Mouse (Mus musculus): ENCODE measurements around the gene Armc2. TPM values are rescaled to one million over a fixed set of nuclear protein-coding genes. Genes with fewer than 3 reads are reported as not detected.

The Armc2 gene
- polyA plus RNA-seq, 1 experiment from 2014 or later = 2.5 TPM

DNA sequence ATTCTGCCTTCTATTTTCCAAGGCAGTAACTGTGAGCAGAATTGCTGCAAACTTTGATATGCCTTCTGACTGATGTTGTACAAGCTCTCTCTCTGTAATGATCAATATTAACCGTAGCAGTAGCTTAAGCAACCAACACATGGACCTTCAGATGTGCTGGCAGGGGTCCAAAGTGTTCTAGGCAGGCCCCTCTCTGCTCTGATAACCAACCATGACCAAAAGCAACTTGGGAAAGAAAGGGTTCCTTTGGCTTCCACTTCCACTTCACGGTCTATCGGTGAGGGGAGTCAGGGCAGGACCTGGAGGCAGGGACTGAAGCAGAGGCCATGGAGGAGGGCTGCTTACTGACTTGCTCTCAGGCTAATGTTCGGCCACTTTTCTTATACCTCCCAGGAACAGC is 87.3 kb downstream of the Armc2 start:
- Histone ChIP-seq H3K9me3 (replicated peaks; ENCODE audit: control insufficient read depth, low read length) (no peaks in the 10 kb centered on the region), H3K4me3 (ENCODE audit: low read length) (no peak overlapping the region), H3K27me3 (ENCODE audit: control insufficient read depth, insufficient read depth, low read length) (no peaks in the 10 kb centered on the region), H3K36me3 (ENCODE audit: control insufficient read depth, insufficient read depth) (no peaks in the 10 kb centered on the region), H3K9ac (ENCODE audit: low read length) (no peak overlapping the region), H3K4me1 (ENCODE audit: control insufficient read depth, insufficient read depth, low read length) (peaks cover 41% of the 10 kb centered on the region), H3K27ac (ENCODE audit: low read length) (no peak overlapping the region), H3K4me2 (ENCODE audit: low read depth, low read length) (no peak overlapping the region)
- WGBS = 44% methylated on average over 4 of the region's 4 CpGs
- no peak for ATAC-seq (replicated peaks; ENCODE audit: extremely low read depth, insufficient read depth, low FRiP score)

DNA sequence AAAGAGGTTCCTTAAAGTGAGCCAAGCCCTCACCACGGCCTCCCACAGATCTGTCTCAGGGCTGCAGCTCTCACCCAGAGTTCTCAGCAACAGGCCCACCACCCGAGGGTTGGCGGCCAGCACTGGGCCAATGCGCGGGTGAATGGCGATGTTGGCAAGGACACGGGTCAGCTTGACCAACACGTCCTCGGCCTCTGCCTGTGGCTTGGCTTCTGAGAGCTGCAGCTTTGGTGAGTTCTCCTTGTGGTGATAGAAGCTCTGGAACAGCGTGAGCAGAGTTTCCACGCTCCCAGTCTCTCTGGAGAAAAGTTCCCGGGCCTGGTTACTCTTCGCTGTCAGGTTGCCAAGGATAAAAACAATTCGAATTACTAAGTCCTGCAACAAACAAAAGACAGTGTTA is 91.5 kb downstream of the Armc2 start:
- H3K27me3 ChIP-seq (ENCODE audit: control insufficient read depth, insufficient read depth, low read length) = no peaks in the 10 kb centered on the region
- no peak overlapping the region for H3K4me3 ChIP-seq (ENCODE audit: low read length)
- H3K9ac ChIP-seq (ENCODE audit: low read length) = no peak overlapping the region
- no peaks in the 10 kb centered on the region for H3K36me3 ChIP-seq (ENCODE audit: control insufficient read depth, insufficient read depth)
- H3K4me2 ChIP-seq (ENCODE audit: low read depth, low read length) = no peak overlapping the region
- H3K4me1 ChIP-seq (ENCODE audit: control insufficient read depth, insufficient read depth, low read length) = peaks cover 9% of the 10 kb centered on the region
- no peaks in the 10 kb centered on the region for H3K9me3 ChIP-seq (replicated peaks; ENCODE audit: control insufficient read depth, low read length)
- no peak for ATAC-seq (replicated peaks; ENCODE audit: extremely low read depth, insufficient read depth, low FRiP score)
- 81% methylated on average over 14 of the region's 14 CpGs for WGBS
- no peak overlapping the region for H3K27ac ChIP-seq (ENCODE audit: low read length)

DNA sequence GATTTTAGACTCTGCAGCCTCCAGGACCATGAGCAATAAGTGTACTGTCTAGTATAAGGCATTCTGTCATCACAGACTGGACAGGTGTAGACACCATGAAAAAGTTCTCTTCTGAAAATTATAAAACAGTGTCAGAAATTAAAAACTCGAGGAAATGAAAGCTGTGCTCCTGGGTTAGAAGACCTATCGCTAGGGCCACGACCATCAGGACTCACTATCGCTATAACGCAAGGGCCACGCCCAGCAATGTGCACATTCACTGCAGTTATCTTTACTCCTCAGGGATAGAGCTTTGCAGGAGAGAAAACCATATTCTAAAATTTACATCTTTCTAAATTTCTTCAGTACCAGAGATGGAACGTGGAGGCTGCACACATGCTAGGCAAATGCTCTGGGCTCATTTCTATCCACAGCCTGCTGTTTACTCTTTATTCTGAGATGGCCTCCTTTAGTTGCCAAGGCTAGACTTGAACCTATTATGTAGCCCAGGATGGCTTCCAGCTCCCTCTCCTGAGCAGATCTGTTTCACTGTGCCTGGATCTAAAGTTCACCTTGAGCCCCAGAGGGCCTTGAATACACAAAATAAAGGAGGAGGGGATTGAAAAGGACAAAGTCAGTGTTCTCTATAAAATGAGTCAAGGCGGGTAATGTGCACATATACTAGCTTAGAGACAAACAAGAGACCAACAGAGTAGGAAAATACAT is 105.8 kb downstream of the Armc2 start:
- H3K4me2 ChIP-seq (ENCODE audit: low read depth, low read length) = no peak overlapping the region
- H3K27me3 ChIP-seq (ENCODE audit: control insufficient read depth, insufficient read depth, low read length) = no peaks in the 10 kb centered on the region
- H3K9me3 ChIP-seq (replicated peaks; ENCODE audit: control insufficient read depth, low read length) = no peaks in the 10 kb centered on the region
- 85% methylated on average over 8 of the region's 8 CpGs for WGBS
- H3K27ac ChIP-seq (ENCODE audit: low read length) = no peak overlapping the region
- no peak overlapping the region for H3K4me3 ChIP-seq (ENCODE audit: low read length)
- peaks cover 11% of the 10 kb centered on the region for H3K36me3 ChIP-seq (ENCODE audit: control insufficient read depth, insufficient read depth)
- no peak overlapping the region for H3K9ac ChIP-seq (ENCODE audit: low read length)
- no peak for ATAC-seq (replicated peaks; ENCODE audit: extremely low read depth, insufficient read depth, low FRiP score)
- H3K4me1 ChIP-seq (ENCODE audit: control insufficient read depth, insufficient read depth, low read length) = 0 out of 2 replicates have a peak, but pooled peaks cover 2% of the 10 kb centered on the region

DNA sequence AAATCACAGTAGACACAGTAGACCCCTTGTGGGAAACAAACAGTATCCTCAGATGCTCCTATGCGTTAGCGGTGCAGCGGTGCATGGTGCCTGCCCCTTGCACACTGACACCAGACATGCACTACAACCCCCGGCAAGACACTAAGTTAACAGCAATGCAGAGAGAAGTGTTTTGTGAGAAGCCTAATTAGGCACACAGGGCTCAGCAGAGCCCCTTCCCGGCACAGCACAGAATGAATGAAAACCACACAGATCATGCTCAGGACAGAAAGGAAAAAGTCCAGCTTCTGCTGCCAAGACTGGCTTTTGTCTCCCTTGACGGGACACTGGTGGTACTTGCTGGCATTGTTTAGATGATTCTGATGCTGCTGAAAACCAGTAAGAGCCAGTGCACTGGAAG is 109.3 kb downstream of the Armc2 start:
- no peak overlapping the region for H3K9ac ChIP-seq (ENCODE audit: low read length)
- H3K4me1 ChIP-seq (ENCODE audit: control insufficient read depth, insufficient read depth, low read length) = 0 out of 2 replicates have a peak, but pooled peaks cover 2% of the 10 kb centered on the region
- no peaks in the 10 kb centered on the region for H3K27me3 ChIP-seq (ENCODE audit: control insufficient read depth, insufficient read depth, low read length)
- peaks cover 32% of the 10 kb centered on the region for H3K36me3 ChIP-seq (ENCODE audit: control insufficient read depth, insufficient read depth)
- no peak for ATAC-seq (replicated peaks; ENCODE audit: extremely low read depth, insufficient read depth, low FRiP score)
- H3K4me2 ChIP-seq (ENCODE audit: low read depth, low read length) = no peak overlapping the region
- H3K4me3 ChIP-seq (ENCODE audit: low read length) = no peak overlapping the region
- H3K27ac ChIP-seq (ENCODE audit: low read length) = no peak overlapping the region
- H3K9me3 ChIP-seq (replicated peaks; ENCODE audit: control insufficient read depth, low read length) = no peaks in the 10 kb centered on the region
- 80% methylated on average over 6 of the region's 6 CpGs for WGBS

DNA sequence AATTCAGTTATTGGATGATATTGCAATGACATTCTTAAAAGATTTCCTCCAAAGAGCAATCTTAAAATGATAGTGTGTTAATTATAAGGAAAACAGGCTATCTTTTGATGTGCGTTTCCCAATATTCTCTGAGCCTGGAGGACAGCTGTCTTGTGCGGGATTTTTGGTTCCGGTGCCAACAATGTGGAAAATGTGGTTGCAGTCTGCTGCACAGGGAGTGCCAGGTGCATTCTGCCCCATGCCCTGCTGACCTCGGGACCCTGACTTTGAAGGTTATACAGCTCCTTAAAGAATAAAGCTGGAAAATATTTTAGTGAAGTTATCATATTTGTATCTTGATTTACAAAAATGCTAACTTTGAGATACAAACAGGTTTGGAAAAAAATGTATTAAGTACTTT is 110.3 kb downstream of the Armc2 start:
- Histone ChIP-seq H3K4me3 (ENCODE audit: low read length) (no peak overlapping the region), H3K27me3 (ENCODE audit: control insufficient read depth, insufficient read depth, low read length) (no peaks in the 10 kb centered on the region), H3K9me3 (replicated peaks; ENCODE audit: control insufficient read depth, low read length) (no peaks in the 10 kb centered on the region), H3K27ac (ENCODE audit: low read length) (no peak overlapping the region), H3K4me1 (ENCODE audit: control insufficient read depth, insufficient read depth, low read length) (0 out of 2 replicates have a peak, but pooled peaks cover 2% of the 10 kb centered on the region), H3K9ac (ENCODE audit: low read length) (no peak overlapping the region), H3K36me3 (ENCODE audit: control insufficient read depth, insufficient read depth) (peaks cover 35% of the 10 kb centered on the region), H3K4me2 (ENCODE audit: low read depth, low read length) (no peak overlapping the region)
- no peak for ATAC-seq (replicated peaks; ENCODE audit: extremely low read depth, insufficient read depth, low FRiP score)
- 74% methylated on average over 4 of the region's 4 CpGs for WGBS

DNA sequence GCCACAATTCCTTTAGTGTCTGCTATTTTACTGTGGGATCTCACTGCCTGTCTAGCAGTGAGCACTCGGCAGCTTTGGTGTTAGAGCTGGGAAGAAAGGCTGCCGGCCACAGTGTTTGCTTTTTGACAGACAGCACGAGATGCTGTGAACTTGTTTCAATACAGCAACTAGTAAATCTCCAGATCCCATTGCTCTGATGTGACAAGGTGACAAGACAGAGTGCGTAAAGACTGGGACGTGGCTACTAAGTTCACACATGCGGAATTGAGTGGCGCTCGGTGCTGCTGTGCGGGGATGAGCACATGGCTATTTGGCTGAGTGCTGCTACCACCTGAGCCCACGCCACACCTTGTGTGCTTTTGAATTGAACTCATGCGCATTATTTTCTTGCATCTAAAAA is 110.8 kb downstream of the Armc2 start:
- Histone ChIP-seq H3K4me1 (ENCODE audit: control insufficient read depth, insufficient read depth, low read length) (0 out of 2 replicates have a peak, but pooled peaks cover 2% of the 10 kb centered on the region), H3K9me3 (replicated peaks; ENCODE audit: control insufficient read depth, low read length) (no peaks in the 10 kb centered on the region), H3K9ac (ENCODE audit: low read length) (no peak overlapping the region), H3K4me3 (ENCODE audit: low read length) (no peak overlapping the region), H3K4me2 (ENCODE audit: low read depth, low read length) (no peak overlapping the region), H3K27me3 (ENCODE audit: control insufficient read depth, insufficient read depth, low read length) (no peaks in the 10 kb centered on the region), H3K36me3 (ENCODE audit: control insufficient read depth, insufficient read depth) (peaks cover 37% of the 10 kb centered on the region), H3K27ac (ENCODE audit: low read length) (no peak overlapping the region)
- ATAC-seq (replicated peaks; ENCODE audit: extremely low read depth, insufficient read depth, low FRiP score) = no peak
- 88% methylated on average over 11 of the region's 11 CpGs for WGBS

DNA sequence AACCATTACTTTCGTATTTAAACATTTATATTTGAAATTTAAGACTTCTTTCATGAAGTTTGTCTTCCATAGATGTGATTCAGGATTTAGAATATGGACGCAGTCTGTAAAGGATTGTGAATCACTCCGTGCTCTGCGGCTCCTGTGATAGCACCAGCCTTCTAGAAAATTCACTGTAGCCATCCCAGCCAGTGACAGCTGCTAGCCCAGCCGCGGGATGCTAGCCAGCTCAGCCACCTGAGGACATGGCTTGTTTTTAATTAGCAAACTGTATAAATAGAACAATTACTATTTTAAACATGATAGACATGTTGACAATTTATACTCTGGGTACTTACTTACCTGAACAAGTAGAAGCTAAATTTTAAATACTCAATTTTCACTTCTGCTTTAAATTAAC is 116.4 kb downstream of the Armc2 start:
- H3K9me3 ChIP-seq (replicated peaks; ENCODE audit: control insufficient read depth, low read length) = peaks cover 3% of the 10 kb centered on the region; the same call in 1 of the 2 replicates
- no peak for ATAC-seq (replicated peaks; ENCODE audit: extremely low read depth, insufficient read depth, low FRiP score)
- no peak overlapping the region for H3K4me2 ChIP-seq (ENCODE audit: low read depth, low read length)
- no peak overlapping the region for H3K4me3 ChIP-seq (ENCODE audit: low read length)
- no peak overlapping the region for H3K27ac ChIP-seq (ENCODE audit: low read length)
- WGBS = 95% methylated on average over 6 of the region's 6 CpGs
- H3K27me3 ChIP-seq (ENCODE audit: control insufficient read depth, insufficient read depth, low read length) = no peaks in the 10 kb centered on the region
- no peaks in the 10 kb centered on the region for H3K4me1 ChIP-seq (ENCODE audit: control insufficient read depth, insufficient read depth, low read length)
- no peak overlapping the region for H3K9ac ChIP-seq (ENCODE audit: low read length)
- peaks cover 47% of the 10 kb centered on the region for H3K36me3 ChIP-seq (ENCODE audit: control insufficient read depth, insufficient read depth)

DNA sequence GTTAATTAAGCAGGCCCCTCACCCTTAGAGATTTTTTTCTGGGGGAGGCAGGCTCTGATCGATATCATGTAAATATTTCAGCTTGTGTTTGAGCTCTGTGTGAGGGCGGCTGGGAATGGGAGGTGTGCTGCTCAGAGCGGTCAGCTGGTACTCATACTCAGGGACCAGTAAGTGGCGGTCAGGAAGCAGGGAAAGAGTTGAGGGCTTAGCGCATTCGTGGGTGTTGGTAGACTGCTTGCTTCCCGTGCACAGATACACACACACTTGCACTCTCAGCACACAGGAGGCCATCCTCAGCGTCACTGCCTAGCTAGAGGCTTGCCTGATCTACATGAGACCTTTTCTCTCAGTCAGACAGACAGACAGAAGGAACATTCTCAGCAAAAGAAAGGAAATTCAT is 116.8 kb downstream of the Armc2 start:
- no peak overlapping the region for H3K4me3 ChIP-seq (ENCODE audit: low read length)
- H3K36me3 ChIP-seq (ENCODE audit: control insufficient read depth, insufficient read depth) = peaks cover 45% of the 10 kb centered on the region
- H3K27me3 ChIP-seq (ENCODE audit: control insufficient read depth, insufficient read depth, low read length) = no peaks in the 10 kb centered on the region
- peaks cover 3% of the 10 kb centered on the region; the same call in 1 of the 2 replicates for H3K9me3 ChIP-seq (replicated peaks; ENCODE audit: control insufficient read depth, low read length)
- H3K4me1 ChIP-seq (ENCODE audit: control insufficient read depth, insufficient read depth, low read length) = no peaks in the 10 kb centered on the region
- ATAC-seq (replicated peaks; ENCODE audit: extremely low read depth, insufficient read depth, low FRiP score) = no peak
- H3K9ac ChIP-seq (ENCODE audit: low read length) = no peak overlapping the region
- no peak overlapping the region for H3K4me2 ChIP-seq (ENCODE audit: low read depth, low read length)
- no peak overlapping the region for H3K27ac ChIP-seq (ENCODE audit: low read length)
- WGBS = 82% methylated on average over 8 of the region's 8 CpGs

DNA sequence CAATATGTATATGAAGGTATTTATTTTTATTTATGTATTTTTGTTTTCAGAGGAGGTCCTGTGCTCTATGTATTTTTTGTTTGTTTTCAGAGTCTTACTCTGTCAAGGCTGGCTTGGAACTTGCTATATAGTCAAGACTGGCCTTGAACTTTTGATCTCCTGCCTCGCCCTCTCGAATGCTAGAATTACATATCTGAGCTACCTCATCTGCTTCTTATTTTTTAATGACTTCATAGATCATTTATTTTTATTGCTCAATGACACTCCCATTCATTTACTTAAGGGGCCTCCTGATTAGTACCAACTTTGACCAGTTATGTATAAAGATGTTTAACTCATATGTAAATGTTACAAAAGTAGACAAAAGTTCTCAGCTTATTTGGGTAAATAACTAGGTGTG is 121.4 kb downstream of the Armc2 start:
- WGBS = 97% methylated on average over 2 of the region's 2 CpGs
- ATAC-seq (replicated peaks; ENCODE audit: extremely low read depth, insufficient read depth, low FRiP score) = no peak

More for the DNA sequence above, 121.4 kb downstream of the Armc2 start:
- no peak overlapping the region for H3K27ac ChIP-seq (ENCODE audit: low read length)
- peaks cover 3% of the 10 kb centered on the region; the same call in 1 of the 2 replicates for H3K9me3 ChIP-seq (replicated peaks; ENCODE audit: control insufficient read depth, low read length)
- H3K4me2 ChIP-seq (ENCODE audit: low read depth, low read length) = no peak overlapping the region
- H3K36me3 ChIP-seq (ENCODE audit: control insufficient read depth, insufficient read depth) = peaks cover 33% of the 10 kb centered on the region
- no peaks in the 10 kb centered on the region for H3K27me3 ChIP-seq (ENCODE audit: control insufficient read depth, insufficient read depth, low read length)
- H3K4me3 ChIP-seq (ENCODE audit: low read length) = no peak overlapping the region
- no peak overlapping the region for H3K9ac ChIP-seq (ENCODE audit: low read length)
- H3K4me1 ChIP-seq (ENCODE audit: control insufficient read depth, insufficient read depth, low read length) = peaks cover 21% of the 10 kb centered on the region

Measured in heart, embryonic 16.5 days (tissue).